Mouse (Mus musculus): Measurements from ENCODE around the gene Slc35e3. TPM values are rescaled to one million over a fixed set of nuclear protein-coding genes. Genes with fewer than 3 reads are reported as not detected.

Gene Slc35e3
- polyA plus RNA-seq, 1 experiment from 2014 or later = 8.5 TPM

DNA sequence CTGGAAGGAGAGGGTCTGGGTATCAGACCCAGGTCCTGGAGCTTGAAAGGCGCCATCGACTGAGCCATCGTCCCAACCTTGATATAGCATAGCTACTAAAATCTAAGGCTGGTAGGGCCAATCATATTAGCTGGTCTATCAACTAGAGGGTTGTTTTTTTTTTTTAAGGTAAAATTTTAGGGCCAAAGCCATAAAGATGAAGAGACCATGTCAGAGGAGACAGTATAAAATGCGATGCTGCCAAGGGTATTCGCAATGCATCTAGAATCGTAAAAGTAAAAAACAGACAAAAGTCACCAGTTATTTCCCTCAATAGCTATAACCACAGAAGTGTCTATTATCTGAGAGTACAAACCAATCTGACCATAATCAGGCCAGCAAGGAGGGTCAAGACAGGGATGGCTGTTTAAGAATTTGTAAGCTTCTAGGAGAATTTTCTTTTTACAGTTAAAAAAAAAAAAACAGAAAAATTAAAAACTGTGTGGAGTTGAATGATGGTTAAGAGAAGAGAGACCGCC, 6.2 kb upstream of the Slc35e3 start:
- no peak for ATAC-seq
- H3K36me3 ChIP-seq (ENCODE audit: control insufficient read depth, insufficient read depth, low read length) = peaks cover 33% of the 10 kb centered on the region
- no peak overlapping the region for H3K4me3 ChIP-seq (ENCODE audit: low read length)
- no peaks in the 10 kb centered on the region for H3K27me3 ChIP-seq (replicated peaks; ENCODE audit: control insufficient read depth, insufficient read depth, low read length)
- H3K9me3 ChIP-seq (ENCODE audit: control insufficient read depth, low read length) = no peaks in the 10 kb centered on the region
- no peak overlapping the region for H3K4me2 ChIP-seq (ENCODE audit: low read depth, low read length)
- H3K4me1 ChIP-seq (ENCODE audit: control insufficient read depth, insufficient read depth, low read length) = no peaks in the 10 kb centered on the region
- no peak overlapping the region for H3K9ac ChIP-seq (ENCODE audit: low read depth, low read length)
- WGBS = 98% methylated on average over 7 of the region's 7 CpGs
- no peak overlapping the region for H3K27ac ChIP-seq (ENCODE audit: low read length)

DNA sequence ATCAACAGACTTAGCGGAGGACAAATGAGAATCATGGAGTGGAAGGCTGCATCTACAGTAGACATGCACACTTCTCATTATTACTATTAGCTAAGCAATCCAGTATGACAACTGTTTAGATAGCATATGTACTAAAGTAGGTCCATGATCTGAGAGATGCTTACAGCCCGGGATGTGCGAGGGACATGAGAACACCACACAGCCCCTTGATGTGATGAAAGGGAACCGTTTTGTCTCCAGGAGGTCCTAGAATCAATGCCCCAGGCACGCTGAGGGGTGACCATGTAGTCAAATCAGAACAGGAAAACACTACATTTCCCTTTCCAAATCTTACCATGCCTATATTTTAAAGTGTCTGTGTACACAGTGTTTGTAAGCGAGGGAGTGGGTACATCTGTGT, 5.6 kb upstream of the Slc35e3 start:
- no peaks in the 10 kb centered on the region for H3K27me3 ChIP-seq (replicated peaks; ENCODE audit: control insufficient read depth, insufficient read depth, low read length)
- no peaks in the 10 kb centered on the region for H3K9me3 ChIP-seq (ENCODE audit: control insufficient read depth, low read length)
- no peaks in the 10 kb centered on the region for H3K4me1 ChIP-seq (ENCODE audit: control insufficient read depth, insufficient read depth, low read length)
- no peak for ATAC-seq
- H3K4me3 ChIP-seq (ENCODE audit: low read length) = no peak overlapping the region
- H3K27ac ChIP-seq (ENCODE audit: low read length) = no peak overlapping the region
- no peak overlapping the region for H3K4me2 ChIP-seq (ENCODE audit: low read depth, low read length)
- H3K9ac ChIP-seq (ENCODE audit: low read depth, low read length) = no peak overlapping the region
- H3K36me3 ChIP-seq (ENCODE audit: control insufficient read depth, insufficient read depth, low read length) = peaks cover 33% of the 10 kb centered on the region
- 93% methylated on average over 6 of the region's 6 CpGs for WGBS

GRCm38 (mm10) chr10:117751282-117751610, 5.1 kb upstream of the Slc35e3 start:
- Histone ChIP-seq H3K4me2 (ENCODE audit: low read depth, low read length) (no peak overlapping the region), H3K4me1 (ENCODE audit: control insufficient read depth, insufficient read depth, low read length) (no peaks in the 10 kb centered on the region), H3K4me3 (ENCODE audit: low read length) (no peak overlapping the region), H3K27me3 (replicated peaks; ENCODE audit: control insufficient read depth, insufficient read depth, low read length) (no peaks in the 10 kb centered on the region), H3K9me3 (ENCODE audit: control insufficient read depth, low read length) (no peaks in the 10 kb centered on the region), H3K27ac (ENCODE audit: low read length) (no peak overlapping the region), H3K36me3 (ENCODE audit: control insufficient read depth, insufficient read depth, low read length) (peaks cover 33% of the 10 kb centered on the region), H3K9ac (ENCODE audit: low read depth, low read length) (no peak overlapping the region)
- no peak for ATAC-seq
- WGBS = 97% methylated on average over 14 of the region's 14 CpGs

GRCm38 (mm10) chr10:117750529-117751281, 4.5 kb upstream of the Slc35e3 start:
- Histone ChIP-seq H3K27me3 (replicated peaks; ENCODE audit: control insufficient read depth, insufficient read depth, low read length) (no peaks in the 10 kb centered on the region), H3K4me3 (ENCODE audit: low read length) (no peak overlapping the region), H3K36me3 (ENCODE audit: control insufficient read depth, insufficient read depth, low read length) (peaks cover 33% of the 10 kb centered on the region), H3K4me2 (ENCODE audit: low read depth, low read length) (no peak overlapping the region), H3K9me3 (ENCODE audit: control insufficient read depth, low read length) (no peaks in the 10 kb centered on the region), H3K27ac (ENCODE audit: low read length) (no peak overlapping the region), H3K4me1 (ENCODE audit: control insufficient read depth, insufficient read depth, low read length) (no peaks in the 10 kb centered on the region), H3K9ac (ENCODE audit: low read depth, low read length) (no peak overlapping the region)
- 95% methylated on average over 5 of the region's 5 CpGs for WGBS
- no peak for ATAC-seq

DNA sequence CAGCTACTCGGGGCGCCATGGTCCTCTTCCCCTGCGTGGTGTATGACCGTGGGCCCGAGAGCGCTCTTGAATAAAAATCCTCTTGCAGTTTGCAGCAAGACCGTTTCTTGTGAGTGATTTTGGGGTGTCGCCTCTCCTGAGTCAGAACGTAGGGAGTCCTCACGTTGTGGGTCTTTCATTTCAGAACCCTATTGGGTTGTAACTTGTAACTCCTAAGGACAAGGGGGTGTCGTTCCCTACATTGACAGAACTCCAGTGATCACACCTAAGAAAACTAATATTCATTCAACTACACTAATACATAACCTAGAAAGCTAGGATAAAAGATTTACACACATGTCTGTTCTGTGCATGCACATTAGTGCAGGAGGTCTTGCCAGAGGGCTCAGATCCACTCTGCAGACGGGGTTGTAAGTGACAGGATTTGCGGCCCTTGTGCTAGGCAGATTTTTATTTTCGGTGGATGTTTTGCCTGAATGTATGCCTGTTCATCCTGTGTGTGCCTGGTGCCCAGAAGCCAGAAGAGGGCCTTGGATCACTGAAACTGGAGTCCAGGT, 3.7 kb upstream of the Slc35e3 start:
- ATAC-seq = no peak
- Histone ChIP-seq H3K4me1 (ENCODE audit: control insufficient read depth, insufficient read depth, low read length) (peaks cover 5% of the 10 kb centered on the region; the same call in 1 of the 2 replicates), H3K27ac (ENCODE audit: low read length) (no peak overlapping the region), H3K27me3 (replicated peaks; ENCODE audit: control insufficient read depth, insufficient read depth, low read length) (no peaks in the 10 kb centered on the region), H3K9me3 (ENCODE audit: control insufficient read depth, low read length) (no peaks in the 10 kb centered on the region), H3K9ac (ENCODE audit: low read depth, low read length) (no peak overlapping the region), H3K4me2 (ENCODE audit: low read depth, low read length) (no peak overlapping the region), H3K36me3 (ENCODE audit: control insufficient read depth, insufficient read depth, low read length) (peaks cover 28% of the 10 kb centered on the region), H3K4me3 (ENCODE audit: low read length) (no peak overlapping the region)
- WGBS = 91% methylated on average over 14 of the region's 14 CpGs

GRCm38 (mm10) chr10:117749050-117749686, 3.0 kb upstream of the Slc35e3 start:
- Histone ChIP-seq H3K27ac (ENCODE audit: low read length) (no peak overlapping the region), H3K36me3 (ENCODE audit: control insufficient read depth, insufficient read depth, low read length) (peaks cover 24% of the 10 kb centered on the region), H3K27me3 (replicated peaks; ENCODE audit: control insufficient read depth, insufficient read depth, low read length) (no peaks in the 10 kb centered on the region), H3K4me1 (ENCODE audit: control insufficient read depth, insufficient read depth, low read length) (peaks cover 8% of the 10 kb centered on the region; the same call in 1 of the 2 replicates), H3K9me3 (ENCODE audit: control insufficient read depth, low read length) (no peaks in the 10 kb centered on the region), H3K4me3 (ENCODE audit: low read length) (no peak overlapping the region), H3K9ac (ENCODE audit: low read depth, low read length) (no peak overlapping the region), H3K4me2 (ENCODE audit: low read depth, low read length) (no peak overlapping the region)
- no peak for ATAC-seq
- WGBS = 96% methylated on average over 10 of the region's 10 CpGs

- WGBS = 85% methylated on average over 10 of the region's 10 CpGs
- no peaks in the 10 kb centered on the region for H3K27me3 ChIP-seq (replicated peaks; ENCODE audit: control insufficient read depth, insufficient read depth, low read length)
- no peak overlapping the region for H3K27ac ChIP-seq (ENCODE audit: low read length)
- no peak overlapping the region for H3K4me3 ChIP-seq (ENCODE audit: low read length)
- no peak overlapping the region for H3K9ac ChIP-seq (ENCODE audit: low read depth, low read length)
- peaks cover 8% of the 10 kb centered on the region; the same call in 1 of the 2 replicates for H3K4me1 ChIP-seq (ENCODE audit: control insufficient read depth, insufficient read depth, low read length)
- H3K9me3 ChIP-seq (ENCODE audit: control insufficient read depth, low read length) = no peaks in the 10 kb centered on the region
- no peak overlapping the region for H3K4me2 ChIP-seq (ENCODE audit: low read depth, low read length)
- no peak for ATAC-seq
- peaks cover 24% of the 10 kb centered on the region for H3K36me3 ChIP-seq (ENCODE audit: control insufficient read depth, insufficient read depth, low read length)
These were observed 2.3 kb upstream of the Slc35e3 start for GRCm38 (mm10) chr10:117748276-117749049.

GRCm38 (mm10) chr10:117747711-117748110, 1.5 kb upstream of the Slc35e3 start:
- no peak overlapping the region for H3K9ac ChIP-seq (ENCODE audit: low read depth, low read length)
- H3K27me3 ChIP-seq (replicated peaks; ENCODE audit: control insufficient read depth, insufficient read depth, low read length) = no peaks in the 10 kb centered on the region
- H3K36me3 ChIP-seq (ENCODE audit: control insufficient read depth, insufficient read depth, low read length) = peaks cover 24% of the 10 kb centered on the region
- H3K9me3 ChIP-seq (ENCODE audit: control insufficient read depth, low read length) = no peaks in the 10 kb centered on the region
- no peak overlapping the region for H3K4me2 ChIP-seq (ENCODE audit: low read depth, low read length)
- ATAC-seq = no peak
- WGBS = 85% methylated on average over 7 of the region's 7 CpGs
- peaks cover 8% of the 10 kb centered on the region; the same call in 1 of the 2 replicates for H3K4me1 ChIP-seq (ENCODE audit: control insufficient read depth, insufficient read depth, low read length)
- H3K4me3 ChIP-seq (ENCODE audit: low read length) = no peak overlapping the region
- no peak overlapping the region for H3K27ac ChIP-seq (ENCODE audit: low read length)

All from intestine, embryonic 16.5 days (tissue).